Mouse (Mus musculus): ENCODE results near the gene Tmem131l.
"Not testable (repeated sequence)": the region's sequence is repeated elsewhere in the genome, so short reads cannot be mapped to it uniquely, and the experiment has no call there.

The Tmem131l gene

DNA sequence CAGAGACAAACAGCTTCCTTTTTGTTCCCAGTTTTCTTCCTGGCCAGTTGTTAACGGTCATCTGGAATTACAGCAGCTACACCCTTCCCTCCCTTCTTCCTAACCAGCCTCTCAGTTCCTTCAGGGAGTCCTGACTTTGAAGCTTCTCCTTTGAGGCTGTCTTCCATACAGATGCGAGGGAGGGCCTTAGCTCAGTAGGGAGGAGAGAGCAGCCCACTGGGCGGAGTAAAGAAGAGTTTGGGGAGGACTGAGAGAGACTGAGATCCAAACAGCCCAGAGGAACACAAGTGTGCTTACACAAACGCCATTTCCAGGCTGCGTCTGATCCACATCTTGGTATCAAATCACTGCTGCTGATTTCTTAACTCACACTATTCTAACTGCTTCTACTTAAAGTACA, 101.1 kb downstream of the Tmem131l start:
- intact Hi-C loops (cut with DNase I) = no loop called here

DNA sequence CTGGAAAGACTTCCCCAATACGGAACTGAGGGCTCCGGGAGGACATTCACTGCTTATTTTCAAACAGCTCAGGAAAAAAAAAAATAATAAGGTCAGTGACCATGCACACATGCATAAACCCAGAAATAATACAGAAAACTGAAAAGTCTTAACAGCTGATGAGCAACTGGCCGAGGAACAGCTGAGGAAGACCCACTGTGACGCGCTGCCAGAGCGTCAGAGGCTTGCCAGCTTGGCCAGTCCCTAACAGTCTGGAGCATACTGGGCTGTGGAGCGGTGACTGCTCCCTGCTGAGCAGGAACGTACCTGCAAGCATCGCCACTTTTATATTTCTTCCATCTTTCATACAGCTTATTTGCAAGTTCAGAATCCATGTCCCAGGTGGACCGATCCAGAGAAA, 105.5 kb downstream of the Tmem131l start:
- intact Hi-C loops (cut with DNase I) = no loop called here

DNA sequence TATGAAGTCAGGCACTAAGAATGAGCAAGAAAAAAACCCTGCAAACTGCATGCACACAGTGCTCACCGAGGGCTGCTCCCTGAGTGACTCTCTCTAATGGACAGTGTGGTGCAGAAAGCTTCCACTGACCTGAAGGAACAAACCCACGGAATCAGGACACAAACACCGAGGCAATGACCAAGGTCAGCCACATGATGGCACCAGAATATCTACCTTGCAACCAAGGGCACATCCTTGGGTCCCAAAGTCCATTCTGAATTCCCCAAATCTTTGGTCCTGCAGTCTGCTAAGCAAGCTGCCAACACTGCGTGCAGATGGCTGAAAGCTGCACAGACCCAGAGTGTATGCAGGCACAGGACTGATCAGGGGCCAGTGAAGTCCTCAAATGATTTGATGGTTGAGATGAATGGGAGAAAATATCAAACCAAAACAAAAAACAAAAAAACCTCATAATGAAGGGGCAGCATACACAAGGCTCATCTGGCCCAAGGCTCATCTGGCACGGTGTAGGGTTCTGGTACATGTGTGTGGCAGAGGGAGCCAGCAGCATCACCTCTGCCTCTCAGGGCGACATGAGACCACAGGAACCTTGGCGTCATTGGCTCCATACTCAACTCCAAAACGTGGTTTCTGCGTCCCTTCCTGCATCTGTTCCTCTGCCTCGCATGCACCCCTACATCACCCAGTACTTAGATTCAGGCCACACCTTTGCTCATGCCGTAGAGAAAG, 124.0 kb downstream of the Tmem131l start:
- intact Hi-C loops (cut with DNase I) = no loop called here

DNA sequence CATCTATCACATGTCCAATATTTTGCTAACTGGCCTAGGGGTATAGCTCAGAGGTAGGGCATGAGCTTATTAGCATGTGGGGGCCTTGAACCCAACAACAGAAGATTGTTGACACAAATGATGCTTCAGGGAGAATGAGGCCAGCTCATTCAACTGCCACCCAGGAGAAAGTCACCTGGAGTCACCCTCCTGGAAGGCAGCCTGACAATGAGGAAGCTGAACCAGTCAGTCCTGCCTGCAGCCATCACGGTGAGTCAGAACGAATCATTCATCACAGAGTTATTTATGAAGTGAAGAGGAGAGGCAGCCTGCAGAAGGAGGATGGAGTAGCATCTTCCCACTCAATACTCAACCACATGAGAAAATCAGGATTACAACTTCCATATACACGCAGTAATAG, 124.9 kb downstream of the Tmem131l start:
- intact Hi-C loops (cut with DNase I) = no loop called here

DNA sequence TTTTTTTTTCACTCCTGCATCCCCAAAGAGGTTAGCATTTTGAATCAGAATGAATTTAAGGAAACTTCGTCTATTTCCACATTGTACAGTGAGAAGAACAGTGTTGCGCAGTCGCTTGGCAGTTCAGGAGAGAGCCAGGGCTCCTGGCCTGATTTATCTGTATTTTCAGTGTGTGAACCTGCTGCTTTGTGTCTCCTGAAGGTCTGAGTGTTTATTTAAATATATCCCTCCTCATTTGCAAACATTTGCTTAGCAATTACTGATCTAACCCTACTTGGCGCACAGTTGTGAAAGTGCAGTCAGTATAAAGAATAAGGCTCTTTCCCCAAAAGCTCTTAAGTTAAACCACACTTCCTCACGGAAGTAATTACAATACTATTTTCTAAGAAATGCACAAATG, 129.3 kb downstream of the Tmem131l start:
- intact Hi-C loops (cut with DNase I) = no loop called here

DNA sequence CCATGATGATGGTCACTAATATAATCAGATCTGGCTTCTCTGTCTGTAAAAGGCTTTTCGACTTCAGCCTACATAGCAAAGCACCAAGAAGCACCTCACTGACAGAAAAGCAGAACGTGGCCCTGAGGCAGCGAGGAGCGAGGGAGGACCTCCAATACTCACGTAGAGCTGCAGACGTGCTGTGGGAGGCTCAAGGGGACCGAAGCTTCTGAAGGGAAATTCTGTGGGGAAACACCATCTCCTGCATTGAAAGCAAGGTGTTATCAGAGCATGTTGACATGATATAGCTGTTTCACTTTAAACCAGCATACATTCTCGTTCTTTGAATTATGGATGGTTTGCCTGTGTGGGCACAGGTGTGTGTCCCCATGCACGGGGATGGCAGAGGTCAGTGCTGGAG, 133.8 kb downstream of the Tmem131l start:
- intact Hi-C loops (cut with DNase I) = no loop called here

DNA sequence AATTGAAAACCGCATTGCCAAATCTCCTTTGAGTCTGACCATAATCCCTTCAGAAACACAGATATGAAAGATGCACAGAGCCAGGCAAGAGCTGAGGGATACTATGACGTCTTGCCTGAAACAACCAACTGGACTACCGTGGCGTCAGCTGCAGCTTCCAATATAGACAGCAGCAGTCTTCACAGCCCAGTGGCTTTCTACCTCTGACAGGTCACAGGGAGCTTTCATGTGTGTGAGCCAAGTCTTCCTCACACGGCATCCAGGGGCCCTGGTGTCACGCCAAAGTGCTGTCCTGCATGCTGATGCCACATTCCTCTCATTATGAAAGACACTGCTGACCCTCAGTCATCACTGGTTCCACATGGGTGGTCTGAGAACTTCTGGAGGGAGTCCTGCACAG, 134.8 kb downstream of the Tmem131l start:
- intact Hi-C loops (cut with DNase I) = no loop called here

DNA sequence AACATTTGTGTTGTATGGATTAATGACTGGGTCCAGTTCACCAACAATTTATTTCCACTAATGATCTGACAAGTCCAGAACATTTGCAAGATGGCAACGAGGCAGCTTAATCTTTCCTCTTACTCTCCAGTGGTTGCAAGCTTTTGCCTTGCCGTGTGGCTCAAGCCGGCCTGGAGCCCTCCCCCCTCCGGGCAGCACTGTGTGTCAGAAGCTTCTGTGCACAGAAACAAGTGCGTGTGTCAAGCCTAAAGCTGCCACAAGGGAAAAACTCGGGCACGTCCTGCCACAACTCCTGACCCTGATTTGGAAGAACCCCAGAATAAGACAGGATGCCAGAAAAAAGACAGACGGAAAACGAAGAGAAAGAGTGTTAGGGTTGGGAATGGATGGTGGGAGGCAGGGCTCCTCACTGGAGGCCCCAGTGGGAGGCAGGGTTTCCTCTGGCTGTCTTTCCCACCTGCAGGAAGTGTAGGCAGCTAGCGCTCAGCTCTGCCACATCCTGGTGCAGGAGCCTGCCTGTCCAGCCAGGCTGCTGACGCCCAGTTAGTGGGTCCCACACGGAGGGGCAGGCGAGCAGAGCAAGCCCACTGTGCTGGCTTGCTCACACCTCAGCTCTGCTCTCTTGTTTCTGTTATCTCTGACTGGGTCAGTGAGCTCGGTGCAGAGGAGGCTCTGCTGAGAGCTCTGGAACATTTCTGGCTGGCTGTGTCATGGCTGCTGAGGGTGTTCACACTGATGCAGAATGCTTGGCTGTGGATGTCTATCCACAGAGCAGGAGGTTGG, 135.6 kb downstream of the Tmem131l start:
- intact Hi-C loops (cut with DNase I) = no loop called here

DNA sequence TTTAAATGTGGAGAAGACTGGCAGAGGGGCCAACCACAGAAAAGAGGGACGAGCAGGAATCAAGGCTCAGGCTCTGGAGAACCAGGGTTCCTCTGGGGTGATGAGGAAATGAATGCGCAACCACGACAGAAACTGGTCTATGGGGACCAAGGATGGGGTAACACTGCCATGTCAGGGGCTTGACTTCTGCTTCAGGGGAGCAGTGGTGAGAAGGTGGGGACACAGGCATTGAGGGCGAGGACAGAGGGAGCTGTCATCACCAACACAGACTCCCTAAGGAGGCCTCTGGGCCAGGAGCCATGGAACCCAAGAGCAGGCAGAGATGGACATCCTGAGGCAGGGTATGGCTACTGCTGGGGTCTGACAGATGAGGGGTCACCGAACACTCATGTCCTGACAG, 137.0 kb downstream of the Tmem131l start:
- intact Hi-C loops (cut with DNase I) = no loop called here

DNA sequence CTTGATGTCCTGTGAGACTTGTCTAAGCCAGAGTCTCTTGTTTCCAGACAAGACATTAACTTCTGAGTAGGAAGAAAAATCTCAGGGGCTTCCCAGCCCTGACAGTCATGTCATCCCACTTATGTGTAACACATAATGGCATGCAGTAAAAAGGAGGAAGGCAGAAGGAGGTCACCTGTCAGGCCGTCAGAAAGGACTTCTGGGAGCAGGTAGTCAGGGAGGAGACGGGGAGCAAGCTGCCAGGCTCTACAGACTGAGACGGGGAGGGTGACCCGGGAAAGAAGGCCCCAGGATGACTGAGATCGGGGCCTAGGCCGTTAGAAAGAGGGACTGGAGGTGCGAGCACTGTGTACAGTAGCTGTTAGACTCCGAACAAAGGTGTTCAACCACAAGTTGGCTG, 137.5 kb downstream of the Tmem131l start:
- intact Hi-C loops (cut with DNase I) = no loop called here

DNA sequence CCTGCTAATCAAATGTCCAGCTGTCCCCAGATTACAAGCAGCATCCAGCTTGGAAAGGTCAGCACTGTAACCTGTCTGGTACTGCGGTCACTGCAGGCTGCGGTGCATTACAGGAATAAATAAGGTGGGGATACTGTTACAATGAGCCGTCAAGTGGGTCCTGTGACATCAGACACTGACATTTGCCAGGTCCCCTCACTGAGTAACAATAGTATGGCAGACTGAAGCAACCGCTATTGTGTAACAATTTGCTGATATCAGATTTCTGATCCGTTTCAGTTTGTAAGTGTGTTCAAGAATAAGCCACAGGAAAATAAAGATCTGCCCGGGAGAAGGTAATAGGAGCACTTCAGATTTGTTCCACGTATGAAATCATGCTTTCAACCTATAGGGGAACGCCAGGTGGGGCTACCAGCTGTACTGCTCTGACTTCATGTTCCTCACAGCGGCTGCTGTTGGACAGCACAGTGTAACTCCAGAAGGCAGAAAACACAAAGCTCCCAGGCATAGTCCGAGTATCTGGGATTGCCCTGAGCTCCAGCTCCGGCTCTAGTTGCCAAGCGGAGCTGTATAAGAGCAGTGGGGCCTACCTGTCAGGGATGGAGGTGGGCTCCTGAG, 139.1 kb downstream of the Tmem131l start:
- intact Hi-C loops (cut with DNase I) = loop anchor here (2.0 kb wide), 1 partner anchor 60 kb away; the partner anchor contains the start of gene Tlr2

DNA sequence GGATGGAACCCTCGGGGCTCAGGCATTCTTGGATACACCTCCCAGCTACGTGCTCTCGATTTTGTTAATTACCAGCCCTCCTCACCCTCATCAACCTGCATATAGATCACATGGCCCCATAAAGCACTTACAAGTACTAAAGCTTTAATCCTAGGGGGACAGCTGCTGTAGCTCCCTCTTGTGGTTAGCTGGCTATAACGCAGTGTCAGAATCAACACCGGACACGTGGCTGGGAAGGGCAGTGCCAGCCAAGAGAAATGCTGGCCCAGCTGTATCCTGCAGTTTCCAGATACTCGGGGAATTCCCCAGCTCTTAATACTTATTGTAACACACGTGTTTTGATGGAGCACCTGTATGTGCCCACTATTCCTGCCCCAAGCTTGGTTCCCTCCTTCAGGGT, 140.4 kb downstream of the Tmem131l start:
- intact Hi-C loops (cut with DNase I) = loop anchor here (5.0 kb wide), 1 partner anchor 102 kb away; no protein-coding TSS in a partner anchor

DNA sequence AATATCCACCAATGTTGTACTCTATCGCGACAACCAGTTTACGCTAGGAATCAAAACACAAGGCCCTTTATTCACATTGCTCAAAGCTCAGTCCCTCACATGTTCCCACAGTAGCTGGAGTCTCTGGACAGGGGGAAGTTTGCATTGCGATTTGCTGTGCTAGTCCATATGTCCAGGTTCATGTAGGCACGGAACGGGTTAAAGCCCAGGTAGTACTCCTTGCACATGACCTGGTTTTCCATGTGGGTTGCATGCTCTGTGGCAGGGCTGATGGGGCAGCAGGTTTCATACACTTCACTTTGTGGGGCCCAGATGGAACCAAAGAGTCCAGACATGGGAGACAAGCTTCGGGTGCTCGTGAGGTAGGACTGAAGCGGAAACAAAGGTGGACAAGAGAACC, 141.7 kb downstream of the Tmem131l start:
- intact Hi-C loops (cut with DNase I) = loop anchor here (5.0 kb wide), 1 partner anchor 101 kb away; no protein-coding TSS in a partner anchor

DNA sequence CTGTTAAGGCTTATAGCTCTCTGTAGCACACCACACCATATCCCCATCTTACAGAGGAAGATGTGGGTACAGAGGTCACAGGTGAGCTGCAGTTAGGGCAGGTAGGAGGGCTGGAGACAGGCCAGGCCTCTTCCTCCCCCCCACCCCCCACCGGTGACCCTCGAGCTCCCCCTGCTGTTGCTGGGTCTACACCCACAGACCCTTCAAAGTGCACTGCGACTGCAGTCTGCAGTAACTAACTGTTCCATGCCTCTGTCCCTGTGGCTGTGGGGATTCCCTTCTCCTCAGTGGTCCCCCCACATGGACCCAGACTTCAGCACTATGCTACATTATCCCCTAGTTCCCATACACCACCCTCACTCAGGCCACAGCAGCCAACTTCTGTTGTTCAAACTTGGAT, 144.2 kb downstream of the Tmem131l start:
- intact Hi-C loops (cut with DNase I) = loop anchor here (5.0 kb wide), 1 partner anchor 99 kb away; no protein-coding TSS in a partner anchor

DNA sequence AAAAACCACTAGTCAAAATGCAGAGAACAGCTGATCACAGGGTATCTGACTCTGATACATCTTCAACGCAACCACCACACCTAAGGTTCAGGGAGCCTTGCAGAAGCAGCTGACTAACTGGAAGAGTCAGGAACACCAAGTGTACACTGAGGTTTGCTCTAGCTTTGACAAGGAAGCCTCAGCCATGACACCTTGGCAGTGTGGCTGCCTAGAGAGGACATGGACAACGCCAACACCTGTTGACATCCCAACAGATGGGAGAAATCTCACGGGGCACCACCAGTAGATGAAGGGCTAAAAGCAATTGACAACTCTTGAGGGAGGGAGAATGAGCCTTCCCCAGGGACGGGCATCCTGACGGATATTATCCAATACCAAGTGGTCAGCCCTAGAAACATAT, 144.9 kb downstream of the Tmem131l start:
- intact Hi-C loops (cut with DNase I) = loop anchor here (5.0 kb wide), 1 partner anchor 98 kb away; no protein-coding TSS in a partner anchor

DNA sequence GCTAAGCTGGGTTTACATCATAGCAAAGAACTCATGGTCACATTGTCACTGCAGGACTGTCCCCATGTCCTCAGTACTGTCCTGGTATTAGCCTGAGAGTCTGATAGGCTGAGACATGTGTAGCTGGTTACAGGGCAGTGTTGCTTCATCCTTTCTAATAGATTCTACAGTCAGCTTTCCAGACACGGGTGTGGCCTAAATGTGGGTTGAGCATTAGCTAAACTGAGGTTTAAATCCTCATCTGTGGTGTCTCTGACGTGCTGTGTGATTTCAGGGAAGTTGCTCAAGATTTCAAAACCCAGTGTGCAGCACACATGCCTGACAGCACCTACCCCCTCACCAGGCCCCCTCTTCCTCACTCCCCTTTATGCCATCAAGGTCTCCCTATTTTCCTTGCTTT, 154.8 kb downstream of the Tmem131l start:
- intact Hi-C loops (cut with DNase I) = no loop called here

DNA sequence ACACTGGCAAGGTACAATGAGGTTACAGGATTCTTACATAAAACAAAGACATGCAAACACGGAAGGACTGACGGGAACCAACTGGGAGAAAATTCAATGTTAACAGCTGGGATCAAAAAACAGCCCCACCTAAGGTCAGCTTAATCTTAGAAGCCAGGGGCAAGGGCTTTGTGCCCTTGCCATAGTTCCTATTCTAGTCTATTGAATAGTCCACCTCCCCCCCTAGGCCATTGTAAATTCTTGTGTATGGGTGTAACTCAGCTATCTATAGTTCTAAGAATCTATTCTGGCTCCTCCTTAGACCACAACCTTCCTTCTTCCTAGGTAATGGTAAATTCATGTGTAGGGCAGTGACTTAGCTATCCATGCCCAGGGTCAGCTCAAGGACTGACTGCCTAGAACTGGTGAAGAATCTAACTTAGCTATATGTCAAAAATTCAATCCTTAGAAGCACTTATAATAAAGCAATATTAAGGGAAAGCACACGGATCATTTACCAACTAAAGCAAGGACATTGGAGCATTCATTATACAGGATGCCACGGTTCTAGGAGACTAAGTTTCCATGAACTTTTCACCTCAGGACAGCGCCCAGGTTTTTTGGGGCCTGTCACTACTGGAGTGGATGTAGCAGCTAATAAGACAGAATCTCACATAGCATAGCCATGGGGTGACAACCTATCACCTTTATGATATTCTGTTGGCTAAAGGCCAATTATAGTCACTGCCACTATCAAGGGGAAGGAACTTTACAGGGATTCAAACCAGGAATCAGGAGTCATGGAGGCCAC, 160.5 kb downstream of the Tmem131l start:
- intact Hi-C loops (cut with DNase I) = not testable (repeated sequence)

DNA sequence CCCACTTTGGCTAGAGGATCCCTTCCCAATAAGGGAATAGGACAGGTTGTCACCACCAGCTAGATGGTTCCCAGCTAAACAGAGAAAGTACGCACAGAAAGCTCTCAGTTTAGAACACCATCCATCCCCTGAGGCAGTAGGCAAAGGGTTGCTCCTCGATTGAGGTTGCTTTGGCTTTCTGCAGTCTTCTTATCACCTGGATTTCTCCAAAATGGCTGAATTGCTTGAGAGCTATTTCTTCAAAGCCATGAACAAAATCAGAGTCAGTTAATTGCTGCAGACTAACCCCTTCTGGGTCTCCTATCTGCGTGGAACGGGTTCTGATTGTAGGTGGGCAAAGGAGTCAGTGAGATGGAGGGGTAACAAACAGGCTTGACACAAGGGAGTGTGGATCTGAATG, 161.2 kb downstream of the Tmem131l start:
- intact Hi-C loops (cut with DNase I) = no loop called here

DNA sequence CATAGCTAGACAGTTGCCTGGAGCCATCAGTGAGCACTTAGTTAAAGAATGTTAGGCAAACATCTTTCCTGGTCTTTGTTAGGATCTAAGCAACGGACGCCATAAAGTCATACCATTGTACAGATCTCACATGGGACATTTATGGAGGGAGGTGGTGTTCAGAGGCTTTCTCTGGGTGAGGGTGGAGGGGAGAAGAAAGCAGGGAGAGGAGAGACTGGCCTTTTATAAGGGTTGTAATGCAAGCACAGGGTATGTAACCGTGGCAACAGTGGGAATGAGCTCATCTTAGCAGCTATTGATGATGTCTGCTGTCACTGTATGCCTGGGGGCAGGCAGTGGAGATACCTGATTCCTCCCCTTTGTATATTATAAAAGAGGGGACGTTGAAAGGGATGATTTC, 163.7 kb downstream of the Tmem131l start:
- intact Hi-C loops (cut with DNase I) = no loop called here

DNA sequence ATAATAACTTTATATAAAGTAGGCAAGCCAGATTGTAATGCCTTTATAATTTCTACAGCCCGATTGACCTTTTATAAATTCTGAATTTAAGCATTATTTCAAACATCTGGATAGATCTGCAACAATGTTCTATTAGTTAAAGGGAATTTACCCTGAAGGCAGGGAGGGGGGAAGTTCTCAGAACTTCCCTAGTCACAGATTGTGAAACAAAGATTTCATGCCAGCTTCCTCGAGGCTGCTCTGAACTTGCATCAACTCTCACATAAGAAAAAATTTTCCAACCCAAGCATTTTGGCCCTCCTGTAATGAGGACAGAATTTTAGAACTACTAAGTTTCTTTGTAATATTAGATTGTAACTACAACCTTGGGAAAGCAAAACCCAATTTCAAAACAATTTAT, 164.9 kb downstream of the Tmem131l start:
- intact Hi-C loops (cut with DNase I) = not testable (repeated sequence)

DNA sequence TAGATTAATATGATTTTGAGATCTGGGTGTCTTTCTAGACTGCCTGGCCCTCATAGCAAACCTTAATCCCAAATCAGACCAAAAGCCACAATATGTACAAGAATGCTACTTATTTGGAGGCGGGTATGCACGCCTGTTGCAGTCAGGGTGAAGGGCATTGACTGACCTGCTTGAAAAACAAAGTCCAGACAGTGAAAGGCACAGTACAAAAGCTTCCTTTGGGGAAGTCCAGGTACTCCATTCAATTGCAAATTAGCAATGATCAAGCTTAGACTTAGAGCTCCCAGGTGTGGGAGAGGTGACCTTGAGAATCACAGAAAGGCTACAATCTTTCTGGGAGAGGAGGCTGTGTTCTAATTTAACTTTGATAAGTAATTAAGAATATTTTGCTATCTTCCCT, 167.1 kb downstream of the Tmem131l start:
- intact Hi-C loops (cut with DNase I) = not testable (repeated sequence)

Measured in adrenal gland (tissue).